Mouse (Mus musculus): Measurements from ENCODE around the gene Slc6a9. TPM values are rescaled to one million over a fixed set of nuclear protein-coding genes. Genes with fewer than 3 reads are reported as not detected.

Gene Slc6a9
- 9.4 and 11.0 TPM in 2 replicates for polyA plus RNA-seq (2014; fragmentation: Nextera tagmentation; extraction: Ambion mirVana)

DNA sequence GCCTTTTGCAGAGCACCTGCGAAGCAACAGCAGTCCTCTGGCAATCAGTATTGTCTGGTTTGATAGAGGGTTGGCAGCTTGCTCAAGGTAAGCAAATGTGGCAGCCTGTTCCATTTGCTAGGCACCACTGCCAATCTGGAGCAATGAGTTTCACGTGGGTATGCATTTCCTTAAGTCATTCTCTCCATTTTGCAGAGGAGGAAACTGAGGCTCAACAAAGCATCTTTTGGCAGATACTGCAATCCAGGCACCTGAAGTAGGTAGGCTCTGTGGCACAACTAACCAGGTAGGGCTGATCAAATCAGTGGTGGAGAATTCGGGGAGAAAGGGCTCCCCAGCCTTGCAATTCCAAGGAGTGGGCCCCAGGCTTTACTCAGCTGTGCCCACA, at the start of gene Slc6a9:
Slc6a9 (plus strand) TSS at position 50 of the 388 bp plus-strand sequence.
- Histone ChIP-seq H3K9me3 (ENCODE audit: control insufficient read depth, low read length) (no peaks in the 10 kb centered on the region), H3K4me1 (ENCODE audit: control insufficient read depth, insufficient read depth, low read length) (0 out of 2 replicates have a peak, but pooled peaks cover 25% of the 10 kb centered on the region), H3K4me2 (replicated peaks; ENCODE audit: low read depth, low read length) (peak within 1 kb of the TSS; percentile 96), H3K9ac (ENCODE audit: low read depth, low read length) (peak within 1 kb of the TSS; percentile 82), H3K36me3 (ENCODE audit: control insufficient read depth, insufficient read depth, low read length) (no peaks in the 10 kb centered on the region), H3K27ac (ENCODE audit: low read depth, low read length) (peak within 1 kb of the TSS; percentile 79), H3K27me3 (ENCODE audit: control insufficient read depth, insufficient read depth, low read length) (no peaks in the 10 kb centered on the region; the same call in 1 of the 2 replicates), H3K4me3 (ENCODE audit: low read length) (peak within 1 kb of the TSS; percentile 87)
- no peak for ATAC-seq (ENCODE audit: low FRiP score, low TSS enrichment)
- WGBS: 21% methylated on average over 3 of the region's 3 CpGs

GRCm38 (mm10) chr4:117786963-117787362, 47.3 kb upstream of the Slc6a9 start:
- H3K27me3 ChIP-seq (ENCODE audit: control insufficient read depth, insufficient read depth, low read length): no peaks in the 10 kb centered on the region
- no peak overlapping the region for H3K9ac ChIP-seq (ENCODE audit: low read depth, low read length)
- no peaks in the 10 kb centered on the region for H3K4me1 ChIP-seq (ENCODE audit: control insufficient read depth, insufficient read depth, low read length)
- 29% methylated on average over 8 of the region's 8 CpGs for WGBS
- ATAC-seq (ENCODE audit: low FRiP score, low TSS enrichment): peak; percentile 79
- H3K27ac ChIP-seq (ENCODE audit: low read depth, low read length): no peak overlapping the region
- no peak overlapping the region for H3K4me3 ChIP-seq (ENCODE audit: low read length)
- H3K9me3 ChIP-seq (ENCODE audit: control insufficient read depth, low read length): 0 out of 2 replicates have a peak, but pooled peaks cover 2% of the 10 kb centered on the region
- H3K36me3 ChIP-seq (ENCODE audit: control insufficient read depth, insufficient read depth, low read length): no peaks in the 10 kb centered on the region
- no peak overlapping the region; the same call in 1 of the 2 replicates for H3K4me2 ChIP-seq (replicated peaks; ENCODE audit: low read depth, low read length)

- no peak for ATAC-seq (ENCODE audit: low FRiP score, low TSS enrichment)
- Histone ChIP-seq H3K27ac (ENCODE audit: low read depth, low read length) (no peak overlapping the region), H3K36me3 (ENCODE audit: control insufficient read depth, insufficient read depth, low read length) (no peaks in the 10 kb centered on the region), H3K4me3 (ENCODE audit: low read length) (no peak overlapping the region), H3K27me3 (ENCODE audit: control insufficient read depth, insufficient read depth, low read length) (no peaks in the 10 kb centered on the region), H3K4me1 (ENCODE audit: control insufficient read depth, insufficient read depth, low read length) (no peaks in the 10 kb centered on the region), H3K9ac (ENCODE audit: low read depth, low read length) (no peak overlapping the region), H3K9me3 (ENCODE audit: control insufficient read depth, low read length) (0 out of 2 replicates have a peak, but pooled peaks cover 2% of the 10 kb centered on the region), H3K4me2 (replicated peaks; ENCODE audit: low read depth, low read length) (no peak overlapping the region)
- WGBS: 73% methylated on average over 10 of the region's 10 CpGs
These were observed 46.0 kb upstream of the Slc6a9 start for GRCm38 (mm10) chr4:117788308-117788707.

GRCm38 (mm10) chr4:117799904-117800303, 34.4 kb upstream of the Slc6a9 start:
- no peaks in the 10 kb centered on the region for H3K27me3 ChIP-seq (ENCODE audit: control insufficient read depth, insufficient read depth, low read length)
- no peak for ATAC-seq (ENCODE audit: low FRiP score, low TSS enrichment)
- H3K27ac ChIP-seq (ENCODE audit: low read depth, low read length): no peak overlapping the region
- no peak overlapping the region for H3K9ac ChIP-seq (ENCODE audit: low read depth, low read length)
- no peak overlapping the region for H3K4me3 ChIP-seq (ENCODE audit: low read length)
- no peaks in the 10 kb centered on the region for H3K4me1 ChIP-seq (ENCODE audit: control insufficient read depth, insufficient read depth, low read length)
- no peak overlapping the region for H3K4me2 ChIP-seq (replicated peaks; ENCODE audit: low read depth, low read length)
- 79% methylated on average over 6 of the region's 6 CpGs for WGBS
- H3K9me3 ChIP-seq (ENCODE audit: control insufficient read depth, low read length): no peaks in the 10 kb centered on the region
- no peaks in the 10 kb centered on the region for H3K36me3 ChIP-seq (ENCODE audit: control insufficient read depth, insufficient read depth, low read length)

GRCm38 (mm10) chr4:117806992-117807391, 27.3 kb upstream of the Slc6a9 start:
- Histone ChIP-seq H3K27ac (ENCODE audit: low read depth, low read length) (no peak overlapping the region), H3K27me3 (ENCODE audit: control insufficient read depth, insufficient read depth, low read length) (no peaks in the 10 kb centered on the region), H3K36me3 (ENCODE audit: control insufficient read depth, insufficient read depth, low read length) (no peaks in the 10 kb centered on the region), H3K4me2 (replicated peaks; ENCODE audit: low read depth, low read length) (no peak overlapping the region), H3K9me3 (ENCODE audit: control insufficient read depth, low read length) (no peaks in the 10 kb centered on the region), H3K4me1 (ENCODE audit: control insufficient read depth, insufficient read depth, low read length) (no peaks in the 10 kb centered on the region), H3K4me3 (ENCODE audit: low read length) (no peak overlapping the region), H3K9ac (ENCODE audit: low read depth, low read length) (no peak overlapping the region)
- no peak for ATAC-seq (ENCODE audit: low FRiP score, low TSS enrichment)
- 84% methylated on average over 5 of the region's 5 CpGs for WGBS

GRCm38 (mm10) chr4:117810933-117811332, 23.4 kb upstream of the Slc6a9 start:
- H3K4me1 ChIP-seq (ENCODE audit: control insufficient read depth, insufficient read depth, low read length): no peaks in the 10 kb centered on the region
- H3K4me2 ChIP-seq (replicated peaks; ENCODE audit: low read depth, low read length): no peak overlapping the region
- H3K36me3 ChIP-seq (ENCODE audit: control insufficient read depth, insufficient read depth, low read length): no peaks in the 10 kb centered on the region
- no peaks in the 10 kb centered on the region for H3K27me3 ChIP-seq (ENCODE audit: control insufficient read depth, insufficient read depth, low read length)
- H3K9me3 ChIP-seq (ENCODE audit: control insufficient read depth, low read length): no peaks in the 10 kb centered on the region
- no peak overlapping the region for H3K4me3 ChIP-seq (ENCODE audit: low read length)
- H3K9ac ChIP-seq (ENCODE audit: low read depth, low read length): no peak overlapping the region
- ATAC-seq (ENCODE audit: low FRiP score, low TSS enrichment): no peak
- 56% methylated on average over 2 of the region's 2 CpGs for WGBS
- H3K27ac ChIP-seq (ENCODE audit: low read depth, low read length): no peak overlapping the region

DNA sequence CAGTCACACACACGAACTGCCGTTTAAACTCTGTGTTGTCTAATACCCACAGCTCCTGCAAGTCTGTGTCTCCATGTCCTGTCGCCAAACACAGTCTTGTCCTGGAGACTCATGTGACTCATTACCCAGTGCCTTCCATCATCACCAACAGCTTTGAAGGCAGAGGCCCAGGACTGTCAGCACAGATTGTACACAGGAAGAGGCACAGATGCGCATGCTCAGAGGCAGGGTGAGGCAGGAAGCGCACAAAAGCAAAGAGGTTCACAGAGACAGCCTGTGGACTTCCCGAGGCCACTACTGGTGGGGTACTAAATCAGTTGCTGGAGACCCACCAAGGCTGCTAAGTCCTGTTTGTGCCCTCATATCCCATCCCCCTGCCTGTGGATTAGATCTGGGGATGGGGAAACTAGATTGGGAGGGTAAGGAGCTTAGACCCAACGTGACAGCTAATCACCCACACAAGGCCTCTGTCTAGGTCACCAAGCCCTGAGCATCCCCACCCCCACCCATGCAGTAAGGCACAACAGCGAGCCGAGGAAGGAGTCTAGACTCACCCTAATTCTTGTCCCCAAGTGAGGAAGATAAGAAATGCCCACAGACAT, 20.6 kb upstream of the Slc6a9 start:
- 60% methylated on average over 9 of the region's 9 CpGs for WGBS
- Histone ChIP-seq H3K27ac (ENCODE audit: low read depth, low read length) (no peak overlapping the region), H3K27me3 (ENCODE audit: control insufficient read depth, insufficient read depth, low read length) (no peaks in the 10 kb centered on the region), H3K9ac (ENCODE audit: low read depth, low read length) (no peak overlapping the region), H3K4me3 (ENCODE audit: low read length) (no peak overlapping the region), H3K4me2 (replicated peaks; ENCODE audit: low read depth, low read length) (no peak overlapping the region), H3K36me3 (ENCODE audit: control insufficient read depth, insufficient read depth, low read length) (no peaks in the 10 kb centered on the region), H3K9me3 (ENCODE audit: control insufficient read depth, low read length) (peaks cover 4% of the 10 kb centered on the region; the same call in 1 of the 2 replicates), H3K4me1 (ENCODE audit: control insufficient read depth, insufficient read depth, low read length) (no peaks in the 10 kb centered on the region)
- no peak for ATAC-seq (ENCODE audit: low FRiP score, low TSS enrichment)

- Histone ChIP-seq H3K36me3 (ENCODE audit: control insufficient read depth, insufficient read depth, low read length) (no peaks in the 10 kb centered on the region), H3K27ac (ENCODE audit: low read depth, low read length) (no peak overlapping the region), H3K27me3 (ENCODE audit: control insufficient read depth, insufficient read depth, low read length) (no peaks in the 10 kb centered on the region), H3K9ac (ENCODE audit: low read depth, low read length) (no peak overlapping the region), H3K4me2 (replicated peaks; ENCODE audit: low read depth, low read length) (no peak overlapping the region), H3K4me3 (ENCODE audit: low read length) (no peak overlapping the region), H3K4me1 (ENCODE audit: control insufficient read depth, insufficient read depth, low read length) (no peaks in the 10 kb centered on the region), H3K9me3 (ENCODE audit: control insufficient read depth, low read length) (peaks cover 4% of the 10 kb centered on the region; the same call in 1 of the 2 replicates)
- ATAC-seq (ENCODE audit: low FRiP score, low TSS enrichment): no peak
- WGBS: 29% methylated on average over 4 of the region's 4 CpGs
These were observed 20.0 kb upstream of the Slc6a9 start for GRCm38 (mm10) chr4:117814333-117814732.

DNA sequence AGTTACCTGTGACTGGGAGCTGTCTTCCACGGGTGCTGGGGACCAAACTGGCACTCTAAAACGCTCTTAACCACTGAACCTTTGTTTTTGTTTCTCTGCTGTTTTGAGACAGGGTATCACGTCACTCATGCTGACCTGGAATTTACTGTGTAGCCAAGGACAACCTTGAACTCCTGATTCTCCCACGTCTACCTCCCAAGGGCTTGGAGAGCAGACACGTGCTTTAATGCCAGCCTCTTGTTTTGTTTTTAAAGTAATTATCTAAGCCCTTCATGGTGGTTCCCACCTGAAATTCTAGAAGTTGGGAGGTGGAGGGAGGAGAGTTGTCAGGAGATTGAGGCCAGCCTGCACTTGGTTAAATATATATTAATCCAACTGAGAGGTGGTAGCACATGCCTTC, 17.5 kb upstream of the Slc6a9 start:
- H3K27ac ChIP-seq (ENCODE audit: low read depth, low read length): no peak overlapping the region
- 34% methylated on average over 5 of the region's 5 CpGs for WGBS
- no peaks in the 10 kb centered on the region for H3K27me3 ChIP-seq (ENCODE audit: control insufficient read depth, insufficient read depth, low read length)
- no peaks in the 10 kb centered on the region for H3K4me1 ChIP-seq (ENCODE audit: control insufficient read depth, insufficient read depth, low read length)
- no peak overlapping the region for H3K4me3 ChIP-seq (ENCODE audit: low read length)
- H3K36me3 ChIP-seq (ENCODE audit: control insufficient read depth, insufficient read depth, low read length): no peaks in the 10 kb centered on the region
- no peak overlapping the region for H3K9ac ChIP-seq (ENCODE audit: low read depth, low read length)
- ATAC-seq (ENCODE audit: low FRiP score, low TSS enrichment): peak; percentile 39; the same call in 1 of the 2 replicates
- H3K9me3 ChIP-seq (ENCODE audit: control insufficient read depth, low read length): peaks cover 4% of the 10 kb centered on the region; the same call in 1 of the 2 replicates
- H3K4me2 ChIP-seq (replicated peaks; ENCODE audit: low read depth, low read length): no peak overlapping the region
